Mouse (Mus musculus): ENCODE measurements at regions not wholly inside any gene's neighbourhood (a gene's known extent, or its start where the extent isn't known, plus 50 kb on each side); places are given as distances from the start of the nearest gene placed in this dataset.

DNA sequence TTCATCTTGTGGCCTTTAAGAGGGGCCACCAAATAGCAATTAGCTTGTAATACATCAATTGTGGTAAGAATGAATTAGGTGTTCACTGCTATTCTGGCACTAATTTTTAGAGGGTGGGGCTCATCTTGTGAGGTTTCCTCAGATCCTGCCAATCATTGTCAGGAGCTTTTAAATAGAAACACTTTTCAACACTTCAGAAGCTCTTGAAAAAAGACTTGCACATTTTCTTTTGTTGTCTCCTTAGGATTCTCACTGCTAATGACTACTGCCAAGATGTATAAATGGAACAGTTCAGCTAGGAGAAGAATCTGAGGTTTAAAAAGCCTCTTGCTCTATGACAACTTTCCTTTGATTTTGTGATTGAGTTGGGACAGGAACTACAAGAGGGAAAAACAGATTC is 572.4 kb downstream of the Cetn3 start:
- TF ChIP-seq CTCF (IDR thresholded peaks at IDR 0.05; ENCODE audit: low read depth, low read length), result no peak
- no peak for TF ChIP-seq POLR2A (IDR thresholded peaks at IDR 0.05; ENCODE audit: extremely low read depth, insufficient read depth, low read length)
